Mouse (Mus musculus) midbrain, embryonic 13.5 days (tissue): ENCODE results near the gene Gm2001. TPM values are rescaled to one million over a fixed set of nuclear protein-coding genes. Genes with fewer than 3 reads are reported as not detected.

Source experiments
- polyA plus RNA-seq: library from polyadenylated mRNA; unstranded; fragments of >200 nt; fragmentation: Nextera tagmentation; extraction: Ambion mirVana; gene quantifications from 2 replicates; pipeline ENCODE4 v1.2.1, GENCODE M21; 2015

The Gm2001 gene
- polyA plus RNA-seq, 1 experiment from 2014 or later: not detected

Other genes starting within 250 kb of the Gm2001 start
- not detected in 2 replicates for gene Oog1, start 239.7 kb downstream of the Gm2001 start, polyA plus RNA-seq
- gene Gm4027, start 223.5 kb downstream of the Gm2001 start, polyA plus RNA-seq: not detected in 2 replicates
- gene Gm16381, start 197.7 kb downstream of the Gm2001 start, polyA plus RNA-seq: not detected in 2 replicates
- gene Gm21319, start 66.6 kb downstream of the Gm2001 start, polyA plus RNA-seq: not detected in 2 replicates
- gene Gm21936, start 46.8 kb downstream of the Gm2001 start, polyA plus RNA-seq: not detected in 2 replicates
- not detected in 2 replicates for gene BB287469, start 25.8 kb downstream of the Gm2001 start, polyA plus RNA-seq
- gene Gm2016, start 31.7 kb upstream of the Gm2001 start, polyA plus RNA-seq: not detected in 2 replicates
- gene Gm2022, start 53.0 kb upstream of the Gm2001 start, polyA plus RNA-seq: not detected in 2 replicates
- not detected in 2 replicates for gene Gm2035, start 77.5 kb upstream of the Gm2001 start, polyA plus RNA-seq
- gene Gm2042, start 111.7 kb upstream of the Gm2001 start, polyA plus RNA-seq: not detected in 2 replicates
- not detected in 2 replicates for gene Gm2075, start 169.5 kb upstream of the Gm2001 start, polyA plus RNA-seq
- not detected in 2 replicates for gene Gm6803, start 176.4 kb upstream of the Gm2001 start, polyA plus RNA-seq
- gene Gm2056, start 184.7 kb upstream of the Gm2001 start, polyA plus RNA-seq: not detected in 2 replicates
- not detected in 2 replicates for gene Gm16368, start 241.4 kb upstream of the Gm2001 start, polyA plus RNA-seq